Mouse (Mus musculus) bone marrow macrophage, adult 2 months (primary cell): ENCODE data around the gene Cul1.

Experiments used
- CTCF ChIP-seq: IDR thresholded peaks from 2 replicates; pipeline ENCODE4 v1.5.1; 2012; ENCODE audit warnings: low read depth, mild to moderate bottlenecking, low read length, moderate library complexity
- POLR2A ChIP-seq: IDR thresholded peaks from 2 replicates; pipeline ENCODE4 v1.6.1; 2012; ENCODE audit warnings: mild to moderate bottlenecking, low read depth, low read length, borderline replicate concordance

DNA sequence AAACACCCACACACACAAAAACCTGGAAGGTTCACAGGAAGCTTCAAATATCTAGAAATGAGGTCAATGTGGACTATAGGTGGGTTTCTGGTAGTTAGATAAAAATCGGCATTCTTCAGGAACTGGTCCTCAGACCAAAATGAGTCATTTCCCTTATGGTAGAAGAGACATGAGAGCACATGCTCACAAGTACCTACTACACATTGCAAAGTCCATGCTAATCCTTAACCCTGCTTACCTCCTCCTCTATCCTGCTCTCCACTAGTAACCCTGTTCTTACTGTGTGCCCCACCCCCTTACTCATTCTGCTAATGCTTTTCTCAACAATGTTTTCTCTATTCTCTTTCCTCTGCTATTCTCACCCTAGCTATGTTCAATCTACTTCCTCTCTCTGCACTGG, 74.5 kb downstream of the Cul1 start:
- TF ChIP-seq CTCF = no peak
- TF ChIP-seq POLR2A = no peak
